Mouse (Mus musculus): ENCODE data around the gene Rab39. TPM values are rescaled to one million over a fixed set of nuclear protein-coding genes. Genes with fewer than 3 reads are reported as not detected.

Rab39 gene
- 0.36 TPM in 2 replicates for polyA plus RNA-seq (2015; fragmentation: Nextera tagmentation; extraction: Ambion mirVana)

GRCm38 (mm10) chr9:53705992-53706696, at the start of gene Rab39:
Gene Rab39, minus strand, starts transcription at chr9:53706232.
- H3K4me3 ChIP-seq, result peak within 1 kb of the TSS; percentile 53
- H3K9me3 ChIP-seq, result no peaks in the 10 kb centered on the region
- H3K36me3 ChIP-seq, result no peaks in the 10 kb centered on the region
- peaks cover 9% of the 10 kb centered on the region for H3K4me1 ChIP-seq
- WGBS, result under 1% methylated on average over 49 of the region's 49 CpGs
- ATAC-seq (ENCODE audit: extremely low read depth, insufficient number of reproducible peaks, low FRiP score, low TSS enrichment), result peak; percentile 83
- H3K4me2 ChIP-seq, result peak within 1 kb of the TSS; percentile 82
- 0 out of 2 replicates have a peak, but pooled peaks cover 19% of the 10 kb centered on the region for H3K27me3 ChIP-seq (replicated peaks)
- no peak within 1 kb of the TSS for H3K27ac ChIP-seq (replicated peaks)
- no peak within 1 kb of the TSS for H3K9ac ChIP-seq

DNA sequence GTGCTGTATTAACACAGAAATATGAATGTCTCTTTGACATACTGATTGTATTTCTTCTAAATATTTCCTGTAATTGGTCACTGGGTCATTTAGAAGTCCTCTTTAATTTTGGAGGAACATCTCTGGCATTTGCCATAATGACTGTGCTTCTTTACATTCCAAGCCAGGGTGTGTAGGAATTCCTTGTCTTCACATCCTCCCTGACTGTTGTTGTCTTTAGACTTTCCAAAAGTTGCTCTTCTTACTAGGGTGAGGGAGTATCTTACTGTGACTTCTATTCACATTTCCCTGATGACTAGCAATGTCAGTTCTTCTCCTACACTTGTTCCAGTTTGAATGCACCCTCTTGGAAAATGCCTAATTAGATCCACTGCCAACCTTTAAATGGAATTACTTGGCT, 48.8 kb upstream of the Rab39 start:
- no peak for ATAC-seq (ENCODE audit: extremely low read depth, insufficient number of reproducible peaks, low FRiP score, low TSS enrichment)
- no peaks in the 10 kb centered on the region for H3K36me3 ChIP-seq
- H3K27me3 ChIP-seq (replicated peaks), result peaks cover 21% of the 10 kb centered on the region
- H3K9me3 ChIP-seq, result no peaks in the 10 kb centered on the region
- H3K9ac ChIP-seq, result no peak overlapping the region
- H3K4me1 ChIP-seq, result no peaks in the 10 kb centered on the region
- H3K4me2 ChIP-seq, result no peak overlapping the region
- H3K4me3 ChIP-seq, result no peak overlapping the region
- H3K27ac ChIP-seq (replicated peaks), result no peak overlapping the region

DNA sequence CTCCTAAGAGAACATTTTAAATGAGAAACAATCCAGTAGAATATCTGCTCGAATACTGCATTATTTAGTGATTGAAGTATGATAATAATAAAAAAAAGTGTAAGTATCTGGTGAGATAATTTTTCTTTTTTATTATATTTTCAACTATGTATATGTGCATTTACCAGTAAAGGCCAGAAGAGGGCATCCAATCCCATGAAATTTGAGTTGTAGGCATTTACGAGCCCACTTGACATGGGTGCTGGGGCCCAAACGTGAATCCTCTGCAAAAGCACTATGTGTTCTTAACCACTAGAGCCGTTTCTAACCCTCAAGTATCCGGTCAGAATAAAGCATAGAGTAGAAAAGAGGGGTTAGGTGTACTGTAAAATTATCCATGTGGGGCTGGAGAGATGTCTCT, 44.9 kb upstream of the Rab39 start:
- no peaks in the 10 kb centered on the region for H3K9me3 ChIP-seq
- no peak overlapping the region for H3K27ac ChIP-seq (replicated peaks)
- no peaks in the 10 kb centered on the region for H3K4me1 ChIP-seq
- no peak overlapping the region for H3K9ac ChIP-seq
- no peaks in the 10 kb centered on the region for H3K36me3 ChIP-seq
- H3K4me2 ChIP-seq, result no peak overlapping the region
- no peak for ATAC-seq (ENCODE audit: extremely low read depth, insufficient number of reproducible peaks, low FRiP score, low TSS enrichment)
- 39% methylated on average over 5 of the region's 5 CpGs for WGBS
- H3K27me3 ChIP-seq (replicated peaks), result peaks cover 15% of the 10 kb centered on the region
- no peak overlapping the region for H3K4me3 ChIP-seq

GRCm38 (mm10) chr9:53750411-53750810, 44.4 kb upstream of the Rab39 start:
- Histone ChIP-seq H3K4me2 (no peak overlapping the region), H3K4me3 (no peak overlapping the region), H3K4me1 (no peaks in the 10 kb centered on the region), H3K27ac (replicated peaks) (no peak overlapping the region), H3K9ac (no peak overlapping the region), H3K9me3 (no peaks in the 10 kb centered on the region), H3K27me3 (replicated peaks) (peaks cover 10% of the 10 kb centered on the region), H3K36me3 (no peaks in the 10 kb centered on the region)
- ATAC-seq (ENCODE audit: extremely low read depth, insufficient number of reproducible peaks, low FRiP score, low TSS enrichment), result no peak
- WGBS, result 77% methylated on average over 13 of the region's 13 CpGs

- no peak overlapping the region for H3K9ac ChIP-seq
- no peak overlapping the region for H3K4me3 ChIP-seq
- H3K9me3 ChIP-seq, result no peaks in the 10 kb centered on the region
- H3K36me3 ChIP-seq, result no peaks in the 10 kb centered on the region
- no peaks in the 10 kb centered on the region for H3K27me3 ChIP-seq (replicated peaks)
- no peak overlapping the region for H3K4me2 ChIP-seq
- WGBS, result 41% methylated on average over 3 of the region's 3 CpGs
- H3K4me1 ChIP-seq, result no peaks in the 10 kb centered on the region
- H3K27ac ChIP-seq (replicated peaks), result no peak overlapping the region
- no peak for ATAC-seq (ENCODE audit: extremely low read depth, insufficient number of reproducible peaks, low FRiP score, low TSS enrichment)
Measured at GRCm38 (mm10) chr9:53740829-53741404, 34.9 kb upstream of the Rab39 start.

GRCm38 (mm10) chr9:53705491-53705991, 491 bp downstream of the Rab39 start:
- Histone ChIP-seq H3K9ac (no peak overlapping the region), H3K4me1 (peaks cover 9% of the 10 kb centered on the region), H3K4me2 (peak overlapping the region; percentile 82), H3K27ac (replicated peaks) (no peak overlapping the region), H3K36me3 (no peaks in the 10 kb centered on the region), H3K4me3 (peak overlapping the region; percentile 53), H3K27me3 (replicated peaks) (0 out of 2 replicates have a peak, but pooled peaks cover 19% of the 10 kb centered on the region), H3K9me3 (no peaks in the 10 kb centered on the region)
- WGBS, result under 1% methylated on average over 28 of the region's 28 CpGs
- ATAC-seq (ENCODE audit: extremely low read depth, insufficient number of reproducible peaks, low FRiP score, low TSS enrichment), result no peak

DNA sequence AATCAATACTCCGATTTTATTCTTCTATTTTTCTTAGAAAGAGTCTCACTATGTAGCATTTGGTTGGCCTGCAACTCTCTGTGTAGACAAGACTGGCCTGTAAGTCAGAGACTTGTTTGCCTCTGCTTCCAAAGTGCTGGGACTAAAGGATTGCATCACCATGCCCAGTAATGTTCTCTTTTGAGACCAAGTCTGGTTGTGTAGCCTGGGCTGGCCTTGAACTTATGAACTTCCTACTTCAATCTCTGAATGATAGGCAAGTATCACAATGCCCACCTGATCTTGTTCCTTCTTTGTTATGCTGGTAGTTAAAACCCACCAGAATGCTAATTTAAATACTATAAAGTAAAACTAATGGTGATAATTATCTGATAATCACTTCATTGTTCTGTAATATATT, 3.0 kb downstream of the Rab39 start:
- no peak for ATAC-seq (ENCODE audit: extremely low read depth, insufficient number of reproducible peaks, low FRiP score, low TSS enrichment)

DNA sequence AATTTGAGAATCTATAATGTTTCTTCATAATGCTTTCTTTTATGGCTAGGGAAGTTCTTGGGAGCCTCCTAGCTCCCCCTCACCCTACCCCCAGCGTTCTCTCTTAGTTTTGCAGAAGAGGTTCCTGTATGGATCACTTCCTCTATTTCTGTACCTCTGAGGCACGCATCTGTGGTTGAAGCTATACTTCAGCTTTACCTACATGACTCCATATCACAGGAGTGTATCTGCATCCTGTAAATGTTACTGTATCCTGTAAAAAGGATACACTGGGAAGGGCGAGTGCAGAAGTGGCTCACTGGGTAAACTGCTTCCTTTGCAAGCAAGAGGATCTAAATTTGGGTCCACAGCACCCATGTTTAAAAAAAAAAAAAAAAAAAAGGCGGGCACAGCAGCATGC, 5.5 kb downstream of the Rab39 start:
- Histone ChIP-seq H3K9me3 (no peaks in the 10 kb centered on the region), H3K4me1 (peaks cover 5% of the 10 kb centered on the region), H3K9ac (no peak overlapping the region), H3K4me2 (no peak overlapping the region), H3K4me3 (no peak overlapping the region), H3K36me3 (no peaks in the 10 kb centered on the region), H3K27me3 (replicated peaks) (0 out of 2 replicates have a peak, but pooled peaks cover 7% of the 10 kb centered on the region), H3K27ac (replicated peaks) (no peak overlapping the region)
- no peak for ATAC-seq (ENCODE audit: extremely low read depth, insufficient number of reproducible peaks, low FRiP score, low TSS enrichment)
- WGBS, result 62% methylated on average over 4 of the region's 4 CpGs

More for the DNA sequence above, 3.0 kb downstream of the Rab39 start:
- Histone ChIP-seq H3K9me3 (no peaks in the 10 kb centered on the region), H3K27me3 (replicated peaks) (0 out of 2 replicates have a peak, but pooled peaks cover 19% of the 10 kb centered on the region), H3K9ac (no peak overlapping the region), H3K4me1 (peaks cover 9% of the 10 kb centered on the region), H3K4me3 (no peak overlapping the region), H3K36me3 (no peaks in the 10 kb centered on the region), H3K4me2 (no peak overlapping the region), H3K27ac (replicated peaks) (no peak overlapping the region)
- 82% methylated on average over 1 of the region's 1 CpGs for WGBS

- H3K4me3 ChIP-seq, result no peak overlapping the region
- no peak overlapping the region for H3K27ac ChIP-seq (replicated peaks)
- H3K9ac ChIP-seq, result no peak overlapping the region
- no peak overlapping the region for H3K4me2 ChIP-seq
- no peak for ATAC-seq (ENCODE audit: extremely low read depth, insufficient number of reproducible peaks, low FRiP score, low TSS enrichment)
- H3K27me3 ChIP-seq (replicated peaks), result no peaks in the 10 kb centered on the region
- H3K9me3 ChIP-seq, result no peaks in the 10 kb centered on the region
- no peaks in the 10 kb centered on the region for H3K36me3 ChIP-seq
- no peaks in the 10 kb centered on the region for H3K4me1 ChIP-seq
- 66% methylated on average over 5 of the region's 5 CpGs for WGBS
Measured at GRCm38 (mm10) chr9:53695846-53696245, 10.2 kb downstream of the Rab39 start.

DNA sequence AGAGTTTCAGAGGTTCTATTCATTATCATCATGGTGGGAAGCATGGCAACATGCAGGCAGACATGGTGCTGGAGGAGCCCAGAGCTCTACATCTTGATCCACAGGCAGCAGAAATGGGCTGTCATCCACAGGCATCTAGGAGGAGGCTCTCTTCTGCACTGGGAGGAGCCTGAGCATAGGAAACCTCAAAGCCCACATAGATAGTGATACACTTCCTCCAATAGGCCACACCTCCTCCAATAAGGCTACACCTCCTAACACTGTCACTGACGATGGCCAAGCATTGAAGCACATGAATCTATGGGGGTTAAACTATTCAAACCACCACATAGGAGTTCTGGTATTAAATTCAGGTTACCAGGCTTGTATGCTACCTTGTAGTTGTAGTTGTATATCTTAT, 12.3 kb downstream of the Rab39 start:
- H3K27me3 ChIP-seq (replicated peaks), result no peaks in the 10 kb centered on the region
- no peak overlapping the region for H3K4me2 ChIP-seq
- no peaks in the 10 kb centered on the region for H3K36me3 ChIP-seq
- no peak overlapping the region for H3K27ac ChIP-seq (replicated peaks)
- no peaks in the 10 kb centered on the region for H3K9me3 ChIP-seq
- ATAC-seq (ENCODE audit: extremely low read depth, insufficient number of reproducible peaks, low FRiP score, low TSS enrichment), result no peak
- no peak overlapping the region for H3K4me3 ChIP-seq
- no peak overlapping the region for H3K9ac ChIP-seq
- WGBS, result 55% methylated on average over 1 of the region's 1 CpGs
- H3K4me1 ChIP-seq, result no peaks in the 10 kb centered on the region

DNA sequence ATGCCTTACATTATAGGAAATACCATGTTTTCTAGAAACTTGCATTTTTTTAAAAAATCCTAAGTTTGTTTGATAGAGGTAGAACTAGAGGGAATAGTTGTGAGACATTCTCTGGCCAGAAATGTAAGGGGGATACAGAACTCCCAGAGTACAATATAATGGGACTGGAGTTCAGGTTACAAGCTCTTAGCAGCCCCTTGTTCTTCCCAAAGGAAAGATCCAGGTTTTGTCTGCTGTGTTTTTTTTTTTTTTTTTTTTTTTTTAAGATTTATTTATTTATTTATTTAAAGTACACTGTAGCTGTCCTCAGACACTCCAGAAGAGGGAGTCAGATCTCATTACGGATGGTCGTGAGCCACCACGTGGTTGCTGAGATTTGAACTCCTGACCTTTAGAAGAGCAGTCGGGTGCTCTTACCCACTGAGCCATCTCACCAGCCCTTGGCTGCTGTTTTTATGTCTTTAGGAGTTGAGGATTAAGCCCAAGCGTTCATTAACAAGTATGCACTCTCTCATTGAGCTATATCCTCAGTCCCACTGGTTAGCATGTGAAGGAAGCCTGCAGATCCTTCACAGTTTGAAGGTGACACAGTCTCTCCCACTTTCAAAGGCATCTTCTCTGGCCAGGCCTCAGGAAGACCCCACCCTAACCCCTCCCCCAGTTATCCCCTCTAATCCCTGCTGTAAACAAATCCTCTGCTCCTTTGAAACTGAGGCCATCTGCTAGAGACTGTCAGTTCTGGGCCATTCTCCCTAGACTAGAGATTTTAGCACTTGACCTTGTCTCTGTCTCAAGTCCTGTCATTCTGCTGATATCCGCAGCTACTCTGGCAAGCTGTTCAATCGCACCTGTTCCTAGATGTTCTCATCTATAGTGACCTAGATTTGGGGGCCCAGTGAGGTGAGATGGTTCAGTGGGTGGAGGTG, 14.0 kb downstream of the Rab39 start:
- Histone ChIP-seq H3K4me1 (no peaks in the 10 kb centered on the region), H3K9me3 (no peaks in the 10 kb centered on the region), H3K4me2 (no peak overlapping the region), H3K9ac (no peak overlapping the region), H3K27ac (replicated peaks) (no peak overlapping the region), H3K36me3 (no peaks in the 10 kb centered on the region), H3K4me3 (no peak overlapping the region), H3K27me3 (replicated peaks) (no peaks in the 10 kb centered on the region)
- 33% methylated on average over 7 of the region's 7 CpGs for WGBS
- ATAC-seq (ENCODE audit: extremely low read depth, insufficient number of reproducible peaks, low FRiP score, low TSS enrichment), result no peak

Data from heart, embryonic 13.5 days (tissue).